Mouse (Mus musculus) ES-CJ7 (cell line): ENCODE measurements at regions not wholly inside any gene's neighbourhood (a gene's known extent, or its start where the extent isn't known, plus 50 kb on each side); places are given as distances from the start of the nearest gene placed in this dataset.

ENCODE experiments used
- DNase-seq: peaks from one replicate; pipeline ENCODE4 v3.0.0; 2011; ENCODE audit warnings: low read depth, low spot score

DNA sequence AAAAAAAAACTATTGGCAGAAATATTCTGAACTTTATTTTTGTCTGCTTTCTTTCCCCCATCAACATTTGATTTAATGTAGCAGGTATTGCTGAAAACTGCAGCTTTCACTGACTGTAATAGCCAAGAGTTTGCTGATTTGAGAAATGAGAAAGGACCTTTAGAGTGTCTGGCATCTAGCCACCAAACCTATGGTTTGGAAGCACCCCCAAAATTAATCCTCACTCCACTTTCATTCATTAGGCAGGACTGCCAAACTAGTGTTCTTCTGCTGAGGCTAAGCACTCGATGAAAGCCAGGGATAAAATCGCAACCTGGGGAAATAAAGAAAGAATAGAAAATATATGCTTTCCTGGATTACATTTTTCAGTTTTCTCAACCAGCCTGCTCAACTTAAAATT lies 320.4 kb downstream of the Atp6ap1l start:
- no peak for DNase-seq

DNA sequence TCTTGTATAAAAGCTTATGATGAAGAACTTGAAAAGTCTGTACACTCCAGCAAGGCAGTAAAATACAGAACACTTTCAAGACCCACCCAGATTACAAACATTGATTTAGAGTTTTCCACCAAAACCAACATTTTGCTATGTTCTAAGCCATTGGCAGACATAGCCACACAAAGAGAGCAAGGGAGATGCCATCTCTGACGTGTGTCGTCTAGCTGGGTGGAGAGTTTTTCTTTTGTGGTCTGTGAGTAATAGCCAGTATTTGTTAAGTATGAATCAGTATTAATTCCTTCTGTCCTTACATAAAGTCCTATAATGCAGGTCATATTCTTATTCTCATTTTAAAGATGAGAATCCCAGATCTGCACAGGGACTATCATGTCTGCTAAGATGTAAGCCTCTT lies 329.8 kb downstream of the Atp6ap1l start:
- DNase-seq = no peak

DNA sequence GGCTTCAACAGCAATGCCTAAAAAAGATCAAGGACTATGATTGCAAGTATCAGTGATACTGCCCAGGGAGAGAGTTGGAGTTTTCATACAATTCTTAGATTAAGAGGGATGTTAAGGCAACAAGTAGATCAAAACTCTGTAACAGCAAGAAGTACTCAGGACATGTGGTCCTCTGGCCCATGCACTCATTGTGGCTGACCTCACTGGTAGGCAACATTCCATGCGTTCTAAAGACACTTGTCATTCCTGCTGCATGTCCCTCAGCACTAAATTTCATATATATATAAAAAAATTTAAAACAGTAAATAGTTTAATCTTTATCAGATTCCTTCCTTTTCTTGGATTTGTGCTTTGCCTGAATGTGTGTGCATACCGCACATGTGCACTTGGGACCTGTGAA lies 332.6 kb downstream of the Atp6ap1l start:
- no peak for DNase-seq

- DNase-seq = no peak
Observed at GRCm38 (mm10) chr13:90563183-90563840, 341.8 kb downstream of the Atp6ap1l start.

DNA sequence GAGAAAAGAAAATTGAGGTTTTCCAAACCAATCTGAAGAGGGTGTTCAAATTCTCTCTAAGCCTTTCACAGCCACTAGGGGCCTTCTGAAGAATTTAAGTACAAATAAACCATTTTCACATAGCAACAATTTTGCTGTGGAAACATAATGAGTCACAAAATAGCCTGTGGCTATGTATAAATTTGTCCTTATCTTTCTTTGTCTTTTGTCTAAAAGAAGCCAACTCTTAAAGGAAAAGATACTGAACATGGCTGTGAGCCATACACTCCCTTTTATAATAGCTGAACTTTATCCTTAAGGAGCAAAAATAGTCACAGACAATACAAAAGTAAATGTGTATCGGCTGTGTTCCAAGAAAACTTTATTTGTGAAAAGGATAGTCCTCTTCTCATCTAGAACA lies 345.1 kb downstream of the Atp6ap1l start:
- DNase-seq = no peak

DNA sequence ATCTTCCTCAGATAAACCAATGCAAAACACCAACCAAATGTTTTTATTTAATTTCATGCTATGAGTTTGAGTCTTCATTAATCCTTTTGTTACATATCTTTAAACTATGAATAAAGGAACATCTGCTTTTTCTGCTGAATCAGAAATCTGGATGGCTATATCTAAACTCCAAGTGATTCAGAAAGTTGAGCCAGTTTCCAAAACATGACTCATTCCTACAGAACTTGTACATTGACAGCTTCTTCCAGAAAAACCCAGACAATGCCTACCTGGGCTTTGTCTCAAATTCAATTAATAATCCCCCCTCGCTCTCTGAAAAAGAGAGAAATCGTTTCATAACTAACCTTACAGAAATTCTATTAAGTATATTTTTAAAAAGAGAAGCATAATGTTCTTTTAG lies 345.7 kb downstream of the Atp6ap1l start:
- no peak for DNase-seq

DNA sequence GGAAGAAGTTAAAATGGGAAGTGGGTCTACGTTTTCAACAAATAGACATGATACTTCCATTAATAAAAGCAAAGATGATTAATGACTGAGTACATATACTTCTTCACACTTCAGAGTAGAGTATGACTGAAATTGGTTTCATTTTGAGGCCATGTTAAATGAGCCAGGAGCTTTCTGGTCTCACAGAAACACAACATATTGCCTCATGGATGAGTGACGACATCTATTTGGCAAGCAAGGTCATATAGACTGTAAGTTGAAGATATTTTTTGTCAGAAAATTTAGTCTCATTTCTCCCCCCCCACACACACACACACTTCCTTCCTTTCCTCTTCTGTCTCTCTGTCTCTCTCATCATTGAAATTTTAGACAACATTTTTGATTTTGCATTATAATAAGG lies 354.0 kb downstream of the Atp6ap1l start:
- no peak for DNase-seq

DNA sequence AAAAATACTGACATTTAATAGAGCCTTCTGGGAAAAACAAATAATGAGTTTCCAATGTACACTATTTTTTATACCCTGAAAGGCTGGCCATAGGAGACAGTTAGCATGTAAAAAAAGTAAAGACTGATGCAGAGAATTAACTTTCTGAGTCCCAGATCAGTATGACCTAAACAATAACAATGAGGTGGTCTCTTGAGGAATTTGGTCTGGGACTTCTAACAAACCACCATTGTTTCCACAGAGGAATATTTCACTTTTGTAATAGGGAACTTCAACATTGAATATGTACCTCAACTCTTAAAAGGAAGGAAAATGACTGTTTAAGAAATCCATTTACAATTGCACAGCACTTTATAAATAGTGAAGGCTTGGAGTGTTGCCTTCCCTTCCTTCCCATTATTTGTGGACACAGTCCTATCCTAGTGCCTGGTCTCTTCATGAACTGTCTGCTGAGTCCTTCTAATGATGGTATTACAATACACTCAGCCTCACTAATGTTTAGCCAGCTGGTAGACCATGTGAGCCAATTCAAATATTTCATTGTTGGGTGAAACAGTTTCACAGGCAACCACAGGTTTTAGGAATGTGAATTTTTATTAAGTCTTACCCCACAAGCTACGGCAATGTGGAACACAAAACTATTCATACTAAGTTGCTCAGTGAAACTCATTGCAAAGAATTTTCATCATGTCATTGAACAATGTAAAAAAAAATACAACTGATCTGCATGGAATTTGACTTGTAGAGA lies 358.7 kb downstream of the Atp6ap1l start:
- no peak for DNase-seq

- DNase-seq = no peak
Observed at GRCm38 (mm10) chr13:90545816-90546215, 359.3 kb downstream of the Atp6ap1l start.

DNA sequence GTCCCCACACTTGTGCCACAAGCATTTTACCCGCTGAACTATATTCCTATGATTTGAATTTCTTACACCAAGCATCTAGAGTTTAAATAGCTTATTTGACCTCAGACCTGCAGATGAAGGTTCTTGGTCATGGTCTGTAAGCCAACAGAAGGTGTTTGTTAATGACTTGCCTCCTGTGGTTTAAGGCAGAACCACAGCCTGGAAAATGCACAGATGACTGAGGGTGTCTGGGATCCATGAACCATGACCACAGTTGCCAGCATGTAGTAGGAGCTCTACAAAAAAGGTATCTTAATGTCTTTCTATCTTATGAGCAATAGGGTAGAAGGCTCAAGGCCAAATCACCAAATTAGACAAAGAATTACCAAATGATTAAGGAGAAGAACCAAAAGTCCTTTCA lies 367.6 kb downstream of the Atp6ap1l start:
- no peak for DNase-seq

DNA sequence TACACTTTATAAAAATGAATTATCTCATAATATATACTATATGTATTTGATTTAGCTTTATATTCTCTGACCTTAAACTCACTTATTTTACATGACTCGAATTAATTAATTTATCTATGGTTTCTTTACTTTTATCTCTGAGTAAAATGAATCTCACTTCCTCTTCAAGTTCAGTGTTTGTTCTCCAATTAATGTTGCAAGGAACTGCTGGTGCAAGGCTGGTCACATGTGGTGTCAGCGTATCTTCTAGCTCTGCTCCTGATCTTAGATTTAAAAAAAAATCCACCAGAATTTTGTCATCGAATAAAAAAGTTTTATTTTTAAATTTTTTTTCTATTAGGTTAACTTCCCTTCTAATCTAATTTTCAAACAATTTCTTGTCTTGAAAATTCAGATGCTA lies 378.2 kb downstream of the Atp6ap1l start:
- no peak for DNase-seq

DNA sequence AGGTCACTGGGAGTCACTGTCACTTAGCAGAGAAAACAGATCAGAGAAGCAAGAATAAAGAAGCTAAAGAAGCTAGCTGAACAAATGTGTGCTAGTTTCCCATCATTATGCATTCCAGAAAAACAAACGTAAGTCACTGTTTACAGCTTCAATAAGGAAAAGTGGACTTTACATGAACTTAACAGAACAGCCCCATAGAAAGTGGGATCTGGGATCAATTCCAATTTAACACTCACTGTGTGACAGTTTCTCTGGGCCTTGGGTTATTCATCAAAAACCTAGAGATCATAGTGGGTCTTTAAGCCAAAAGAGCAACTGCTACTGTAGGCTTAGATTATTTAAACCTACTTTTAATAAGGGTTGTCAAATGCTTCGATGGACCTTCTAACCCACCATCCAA lies 379.4 kb downstream of the Atp6ap1l start:
- DNase-seq = no peak

DNA sequence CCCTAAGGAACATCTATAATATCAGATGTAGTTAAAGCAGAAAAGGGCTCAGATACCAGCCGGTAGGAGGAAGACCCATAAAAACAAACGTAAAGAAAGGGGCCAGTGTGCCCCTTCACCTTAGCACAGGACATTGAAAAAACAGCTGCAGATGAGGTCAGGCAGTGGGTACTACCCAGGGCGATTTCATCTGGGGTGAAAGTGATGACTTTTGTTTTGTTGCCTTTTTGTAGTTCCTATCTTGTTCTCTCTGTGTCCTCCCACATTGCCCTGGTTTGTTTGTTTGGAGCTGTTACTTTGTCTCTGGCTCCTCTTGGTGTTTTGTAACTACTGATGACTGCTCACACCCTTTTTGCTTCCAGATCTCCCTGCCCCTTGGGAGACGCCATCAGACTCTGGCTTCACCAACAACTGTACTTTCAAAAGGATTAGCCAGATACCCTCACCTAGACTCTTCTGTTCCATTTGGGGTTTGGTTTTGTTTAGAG lies 383.4 kb downstream of the Atp6ap1l start:
- no peak for DNase-seq

- DNase-seq = no peak
Observed at GRCm38 (mm10) chr13:90520992-90521757, 384.0 kb downstream of the Atp6ap1l start.

DNA sequence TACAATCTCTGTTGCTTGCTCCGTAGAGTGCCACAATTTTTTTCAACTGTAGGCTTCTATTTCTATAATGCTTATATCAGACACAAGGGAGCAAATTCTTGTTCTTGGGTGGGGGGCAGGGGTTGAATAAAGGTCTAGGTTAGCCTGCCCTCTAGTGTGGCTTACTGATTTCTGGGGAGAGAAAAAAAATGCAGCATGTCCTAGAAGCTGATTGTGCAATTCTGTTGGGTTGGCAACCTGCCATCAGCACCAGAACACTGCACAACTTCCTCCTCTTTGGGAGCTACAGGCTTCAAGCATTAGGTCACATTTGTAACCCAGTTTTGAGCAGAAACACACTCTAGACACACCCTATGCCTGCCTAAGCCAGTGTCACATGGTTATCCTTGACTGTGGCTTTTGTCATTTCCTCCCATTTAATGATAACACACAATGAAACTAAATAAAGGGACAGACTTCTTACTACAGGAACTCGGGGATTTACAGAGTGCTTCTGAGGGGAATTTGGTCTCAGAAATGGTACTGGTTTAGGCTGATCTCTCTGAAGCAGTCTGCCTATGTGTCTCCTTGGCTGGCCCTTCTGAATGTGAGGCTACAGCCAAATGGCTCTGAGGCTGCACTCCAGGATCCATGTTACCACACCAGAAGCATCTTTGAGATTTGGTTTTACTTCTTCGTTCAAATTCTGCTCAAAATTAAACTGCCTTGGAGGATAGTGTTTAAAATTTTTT lies 389.2 kb downstream of the Atp6ap1l start:
- peak; percentile 6 for DNase-seq

GRCm38 (mm10) chr13:90513867-90514266 lies 391.3 kb downstream of the Atp6ap1l start:
- no peak for DNase-seq

DNA sequence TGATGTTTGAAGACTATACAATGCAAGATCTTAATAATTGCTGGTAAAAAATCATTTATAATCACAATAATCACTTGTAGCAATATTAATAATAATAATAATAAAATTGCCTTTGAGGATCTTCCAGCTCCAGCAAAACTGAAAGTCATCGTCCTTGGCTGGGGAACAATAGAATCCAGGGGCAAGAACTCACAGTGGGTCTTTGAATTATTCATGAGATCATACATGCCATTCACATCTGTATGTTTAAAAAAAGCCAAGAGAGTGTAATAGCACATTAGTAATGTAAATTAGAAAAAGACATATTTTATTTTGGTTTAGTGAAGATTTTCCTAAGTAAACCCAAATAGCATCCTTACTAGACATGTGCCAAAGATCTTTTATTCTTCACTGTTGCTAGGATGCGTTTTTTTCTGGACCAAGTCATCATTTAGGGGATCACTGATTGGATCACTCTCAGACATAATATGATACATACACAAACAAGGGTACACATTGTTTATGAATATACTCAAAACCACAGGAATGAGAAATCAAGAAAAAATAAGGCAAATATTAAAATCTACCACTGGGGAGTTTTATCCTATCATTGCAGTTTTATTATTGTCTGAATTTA lies 392.3 kb downstream of the Atp6ap1l start:
- DNase-seq = no peak

GRCm38 (mm10) chr13:90510479-90510878 lies 394.7 kb downstream of the Atp6ap1l start:
- DNase-seq = no peak

DNA sequence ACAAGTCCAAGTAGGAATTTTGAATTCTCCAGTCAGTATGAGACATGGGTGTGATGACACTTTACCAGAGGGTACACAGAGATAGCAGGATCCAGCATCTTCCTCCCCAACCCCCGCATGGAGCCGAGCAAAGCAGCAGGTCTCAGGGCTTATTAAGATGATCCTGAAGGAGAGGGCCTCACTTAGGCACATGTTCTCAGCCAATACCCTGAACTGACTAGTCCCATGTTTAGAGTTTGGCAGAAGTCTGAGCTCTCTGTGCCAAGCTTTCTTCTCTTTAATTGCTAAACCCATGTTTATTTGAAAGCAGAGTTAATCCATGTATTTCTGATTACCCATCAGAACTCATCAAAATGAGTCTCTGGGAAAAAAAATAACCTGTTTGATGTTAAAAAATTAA lies 402.0 kb downstream of the Atp6ap1l start:
- no peak for DNase-seq

GRCm38 (mm10) chr13:90502141-90502540 lies 403.0 kb downstream of the Atp6ap1l start:
- DNase-seq = no peak

DNA sequence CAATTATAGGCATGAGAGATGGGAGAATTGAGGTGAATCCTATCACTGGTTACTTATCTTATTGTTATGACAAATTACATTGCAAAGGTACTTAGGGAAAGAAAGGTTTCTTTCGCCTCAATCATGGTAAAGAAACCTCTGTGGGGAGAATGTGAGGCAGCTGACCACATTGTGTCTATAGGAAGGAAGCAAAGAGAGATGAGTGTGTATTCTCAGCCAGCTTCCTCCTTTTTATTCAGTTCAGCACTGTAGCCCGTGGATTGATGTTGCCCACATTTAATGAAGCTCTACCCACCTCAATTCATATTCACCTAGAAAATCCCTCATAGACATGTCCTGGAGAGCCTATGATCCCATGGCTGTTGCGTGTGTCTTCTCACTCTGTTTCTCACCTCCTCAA lies 406.2 kb downstream of the Atp6ap1l start:
- no peak for DNase-seq
